Mouse (Mus musculus): Measurements from ENCODE around the gene Fli1. TPM values are rescaled to one million over a fixed set of nuclear protein-coding genes. Genes with fewer than 3 reads are reported as not detected.

Fli1 gene
- polyA plus RNA-seq, 1 experiment from 2014 or later, result 55.6 TPM

- peak overlapping the region; percentile 71 for H3K4me2 ChIP-seq
- H3K27ac ChIP-seq, result no peak overlapping the region
- WGBS, result 84% methylated on average over 5 of the region's 5 CpGs
- H3K4me3 ChIP-seq (replicated peaks), result no peak overlapping the region
- no peaks in the 10 kb centered on the region for H3K9me3 ChIP-seq
- no peak overlapping the region for H3K9ac ChIP-seq (replicated peaks)
- no peak for ATAC-seq (ENCODE audit: insufficient number of reproducible peaks, insufficient read depth, low FRiP score, low TSS enrichment, low read depth)
- 0 out of 2 replicates have a peak, but pooled peaks cover 2% of the 10 kb centered on the region for H3K36me3 ChIP-seq
- H3K4me1 ChIP-seq (replicated peaks), result peaks cover 34% of the 10 kb centered on the region
- H3K27me3 ChIP-seq, result peaks cover 3% of the 10 kb centered on the region; the same call in 1 of the 2 replicates
Observed at GRCm38 (mm10) chr9:32538124-32538523, 4.5 kb downstream of the Fli1 start.

GRCm38 (mm10) chr9:32537706-32538105 is 5.0 kb downstream of the Fli1 start:
- H3K9ac ChIP-seq (replicated peaks), result no peak overlapping the region
- H3K27ac ChIP-seq, result no peak overlapping the region
- peaks cover 3% of the 10 kb centered on the region; the same call in 1 of the 2 replicates for H3K36me3 ChIP-seq
- no peaks in the 10 kb centered on the region for H3K9me3 ChIP-seq
- H3K4me2 ChIP-seq, result peak overlapping the region; percentile 71
- no peak overlapping the region for H3K4me3 ChIP-seq (replicated peaks)
- H3K27me3 ChIP-seq, result peaks cover 3% of the 10 kb centered on the region; the same call in 1 of the 2 replicates
- WGBS, result 80% methylated on average over 6 of the region's 6 CpGs
- peaks cover 30% of the 10 kb centered on the region for H3K4me1 ChIP-seq (replicated peaks)
- no peak for ATAC-seq (ENCODE audit: insufficient number of reproducible peaks, insufficient read depth, low FRiP score, low TSS enrichment, low read depth)

- H3K4me3 ChIP-seq (replicated peaks), result no peak overlapping the region
- H3K9ac ChIP-seq (replicated peaks), result no peak overlapping the region
- peaks cover 9% of the 10 kb centered on the region for H3K36me3 ChIP-seq
- no peak overlapping the region for H3K4me2 ChIP-seq
- ATAC-seq (ENCODE audit: insufficient number of reproducible peaks, insufficient read depth, low FRiP score, low TSS enrichment, low read depth), result no peak
- H3K27me3 ChIP-seq, result no peaks in the 10 kb centered on the region
- H3K27ac ChIP-seq, result no peak overlapping the region
- no peaks in the 10 kb centered on the region for H3K9me3 ChIP-seq
- 57% methylated on average over 2 of the region's 2 CpGs for WGBS
- peaks cover 30% of the 10 kb centered on the region for H3K4me1 ChIP-seq (replicated peaks)
Observed at GRCm38 (mm10) chr9:32535201-32535955, 7.3 kb downstream of the Fli1 start.

- Histone ChIP-seq H3K4me1 (replicated peaks) (peaks cover 25% of the 10 kb centered on the region), H3K27me3 (no peaks in the 10 kb centered on the region), H3K9me3 (no peaks in the 10 kb centered on the region), H3K27ac (no peak overlapping the region), H3K9ac (replicated peaks) (no peak overlapping the region), H3K36me3 (peaks cover 18% of the 10 kb centered on the region), H3K4me3 (replicated peaks) (no peak overlapping the region), H3K4me2 (no peak overlapping the region)
- WGBS, result 83% methylated on average over 11 of the region's 11 CpGs
- no peak for ATAC-seq (ENCODE audit: insufficient number of reproducible peaks, insufficient read depth, low FRiP score, low TSS enrichment, low read depth)
Observed at GRCm38 (mm10) chr9:32534025-32534615, 8.5 kb downstream of the Fli1 start.

GRCm38 (mm10) chr9:32531588-32531987 is 11.1 kb downstream of the Fli1 start:
- H3K27me3 ChIP-seq, result no peaks in the 10 kb centered on the region
- H3K4me1 ChIP-seq (replicated peaks), result peaks cover 8% of the 10 kb centered on the region
- H3K9me3 ChIP-seq, result no peaks in the 10 kb centered on the region
- 92% methylated on average over 4 of the region's 4 CpGs for WGBS
- H3K27ac ChIP-seq, result 0 out of 2 replicates have a peak overlapping the region, but pooled peaks have one; percentile 25
- no peak overlapping the region for H3K4me3 ChIP-seq (replicated peaks)
- H3K4me2 ChIP-seq, result no peak overlapping the region
- no peak overlapping the region for H3K9ac ChIP-seq (replicated peaks)
- ATAC-seq (ENCODE audit: insufficient number of reproducible peaks, insufficient read depth, low FRiP score, low TSS enrichment, low read depth), result no peak
- H3K36me3 ChIP-seq, result peaks cover 20% of the 10 kb centered on the region

GRCm38 (mm10) chr9:32530975-32531374 is 11.7 kb downstream of the Fli1 start:
- no peaks in the 10 kb centered on the region for H3K27me3 ChIP-seq
- ATAC-seq (ENCODE audit: insufficient number of reproducible peaks, insufficient read depth, low FRiP score, low TSS enrichment, low read depth), result no peak
- H3K27ac ChIP-seq, result no peak overlapping the region
- peaks cover 20% of the 10 kb centered on the region for H3K36me3 ChIP-seq
- H3K4me1 ChIP-seq (replicated peaks), result peaks cover 8% of the 10 kb centered on the region
- H3K9me3 ChIP-seq, result no peaks in the 10 kb centered on the region
- H3K4me2 ChIP-seq, result no peak overlapping the region
- H3K9ac ChIP-seq (replicated peaks), result no peak overlapping the region
- WGBS, result 63% methylated on average over 1 of the region's 1 CpGs
- H3K4me3 ChIP-seq (replicated peaks), result no peak overlapping the region

- peaks cover 22% of the 10 kb centered on the region for H3K36me3 ChIP-seq
- WGBS, result 83% methylated on average over 5 of the region's 5 CpGs
- no peaks in the 10 kb centered on the region for H3K9me3 ChIP-seq
Observed at GRCm38 (mm10) chr9:32530188-32530587, 12.5 kb downstream of the Fli1 start.

GRCm38 (mm10) chr9:32529594-32529993 is 13.1 kb downstream of the Fli1 start:
- H3K9ac ChIP-seq (replicated peaks), result no peak overlapping the region
- H3K27ac ChIP-seq, result no peak overlapping the region
- H3K9me3 ChIP-seq, result no peaks in the 10 kb centered on the region
- peaks cover 8% of the 10 kb centered on the region; the same call in 1 of the 2 replicates for H3K4me1 ChIP-seq (replicated peaks)
- no peak for ATAC-seq (ENCODE audit: insufficient number of reproducible peaks, insufficient read depth, low FRiP score, low TSS enrichment, low read depth)
- 90% methylated on average over 5 of the region's 5 CpGs for WGBS
- no peak overlapping the region for H3K4me3 ChIP-seq (replicated peaks)
- H3K36me3 ChIP-seq, result peaks cover 25% of the 10 kb centered on the region
- no peak overlapping the region for H3K4me2 ChIP-seq
- no peaks in the 10 kb centered on the region for H3K27me3 ChIP-seq

More at GRCm38 (mm10) chr9:32530188-32530587, 12.5 kb downstream of the Fli1 start:
- Histone ChIP-seq H3K4me3 (replicated peaks) (no peak overlapping the region), H3K4me2 (no peak overlapping the region), H3K27me3 (no peaks in the 10 kb centered on the region), H3K27ac (no peak overlapping the region), H3K4me1 (replicated peaks) (peaks cover 8% of the 10 kb centered on the region; the same call in 1 of the 2 replicates), H3K9ac (replicated peaks) (no peak overlapping the region)
- ATAC-seq (ENCODE audit: insufficient number of reproducible peaks, insufficient read depth, low FRiP score, low TSS enrichment, low read depth), result no peak

GRCm38 (mm10) chr9:32527329-32527728 is 15.3 kb downstream of the Fli1 start:
- no peak overlapping the region for H3K4me3 ChIP-seq (replicated peaks)
- no peak overlapping the region for H3K9ac ChIP-seq (replicated peaks)
- peaks cover 9% of the 10 kb centered on the region for H3K4me1 ChIP-seq (replicated peaks)
- no peak overlapping the region for H3K4me2 ChIP-seq
- no peak for ATAC-seq (ENCODE audit: insufficient number of reproducible peaks, insufficient read depth, low FRiP score, low TSS enrichment, low read depth)
- no peaks in the 10 kb centered on the region for H3K9me3 ChIP-seq
- no peak overlapping the region for H3K27ac ChIP-seq
- peaks cover 25% of the 10 kb centered on the region for H3K36me3 ChIP-seq
- 94% methylated on average over 7 of the region's 7 CpGs for WGBS
- no peaks in the 10 kb centered on the region for H3K27me3 ChIP-seq

GRCm38 (mm10) chr9:32525787-32526186 is 16.9 kb downstream of the Fli1 start:
- H3K9ac ChIP-seq (replicated peaks), result no peak overlapping the region
- no peaks in the 10 kb centered on the region for H3K9me3 ChIP-seq
- H3K36me3 ChIP-seq, result peaks cover 28% of the 10 kb centered on the region
- no peaks in the 10 kb centered on the region for H3K27me3 ChIP-seq
- ATAC-seq (ENCODE audit: insufficient number of reproducible peaks, insufficient read depth, low FRiP score, low TSS enrichment, low read depth), result no peak
- no peak overlapping the region for H3K4me3 ChIP-seq (replicated peaks)
- H3K27ac ChIP-seq, result no peak overlapping the region
- 82% methylated on average over 5 of the region's 5 CpGs for WGBS
- peaks cover 24% of the 10 kb centered on the region for H3K4me1 ChIP-seq (replicated peaks)
- no peak overlapping the region for H3K4me2 ChIP-seq

GRCm38 (mm10) chr9:32522536-32523245 is 20.0 kb downstream of the Fli1 start:
- Histone ChIP-seq H3K36me3 (peaks cover 27% of the 10 kb centered on the region), H3K4me1 (replicated peaks) (peaks cover 48% of the 10 kb centered on the region), H3K9ac (replicated peaks) (no peak overlapping the region), H3K4me3 (replicated peaks) (no peak overlapping the region), H3K27me3 (no peaks in the 10 kb centered on the region), H3K9me3 (no peaks in the 10 kb centered on the region), H3K4me2 (no peak overlapping the region), H3K27ac (no peak overlapping the region)
- WGBS, result 68% methylated on average over 2 of the region's 2 CpGs
- no peak for ATAC-seq (ENCODE audit: insufficient number of reproducible peaks, insufficient read depth, low FRiP score, low TSS enrichment, low read depth)
